In the genomic region with DNA sequence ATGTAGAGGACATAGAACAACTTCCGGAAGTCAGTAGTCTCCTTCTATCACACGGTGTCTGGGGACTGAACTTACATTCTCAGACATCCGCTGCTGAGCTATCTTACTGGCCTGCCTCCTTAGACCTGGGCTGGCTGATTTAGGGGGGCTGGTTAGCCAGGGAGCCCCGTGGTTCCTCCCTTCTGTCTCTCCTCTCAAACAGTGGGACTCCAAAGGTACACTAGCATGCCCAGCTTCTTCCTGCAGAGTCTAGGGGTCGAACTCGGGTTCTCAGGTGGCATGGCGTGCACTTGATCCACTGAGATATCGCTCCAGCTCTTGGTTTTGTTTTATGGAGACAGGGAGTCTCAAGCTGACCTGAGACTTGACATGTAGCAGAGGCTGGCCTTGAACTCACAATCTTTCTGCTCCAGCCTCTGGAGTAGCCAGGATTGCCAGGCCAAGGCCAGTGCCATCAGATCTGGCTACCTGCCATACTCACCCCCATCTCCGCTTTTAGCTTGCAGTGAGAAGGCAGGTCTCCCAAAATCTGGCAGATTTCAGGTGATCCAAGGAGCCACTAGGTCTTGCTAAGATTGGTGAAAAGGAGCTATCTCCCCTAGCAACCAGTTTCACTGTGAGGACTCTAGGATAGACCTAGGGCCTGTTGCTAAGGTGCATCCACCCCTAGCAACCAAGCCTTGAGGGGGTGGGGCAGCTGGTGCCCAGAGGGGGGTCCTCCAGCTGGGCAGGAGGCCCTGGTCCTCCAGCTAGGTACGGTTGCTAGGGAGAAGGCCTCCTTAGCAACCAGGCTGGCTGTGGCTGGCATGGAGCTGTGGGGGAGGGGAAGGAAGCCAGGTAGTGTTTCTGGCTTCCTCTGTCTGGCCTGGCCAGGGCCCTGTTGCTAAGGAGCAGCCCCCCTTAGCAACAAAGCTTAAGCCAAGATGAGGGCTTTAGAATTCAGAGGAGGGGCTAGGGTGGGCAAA, we compare ENCODE assay signal across 11 mouse cellular contexts. TPM values are rescaled to one million over a fixed set of nuclear protein-coding genes. Genes with fewer than 3 reads are reported as not detected.
DNase-seq lines count a peak whose midpoint lies in the region; ATAC-seq and TF ChIP-seq lines count a peak whose summit lies in the region.
"Had no signal": no experiment of that assay in that cellular context is flagged by ENCODE, and none has a peak within 500 bp of the region (broad histone marks: within the 10 kb centered on the region; RNA-seq: fewer than 3 reads in every experiment).

No protein-coding gene starts in this region.

- peak; percentile 69 to 81 for DNase-seq in cerebellum, postnatal 14 days
- DNase-seq in cerebellum, adult 9-10 months, result no peak
- DNase-seq in brain, embryonic 14.5 days (ENCODE audit: low read depth), result peak; percentile 75
- DNase-seq in midbrain, embryonic 11.5 days (ENCODE audit: low spot score, missing footprints), result no peak
- DNase-seq in spleen, postnatal 14 days (ENCODE audit: low spot score in 2 of 2), result no peak
- DNase-seq in lung, adult 2 months, result no peak
- DNase-seq: cerebellum, adult 2 months; gastrocnemius, postnatal 10 days had no signal

- no peak overlapping the region for H3K4me3 ChIP-seq in forebrain, embryonic 15.5 days
- H3K4me3 ChIP-seq in midbrain, embryonic 11.5 days (ENCODE audit: low read depth, low read length), result no peak overlapping the region
- H3K4me3 ChIP-seq in liver, embryonic 12.5 days, result no peak overlapping the region
- H3K4me3 ChIP-seq in lung, adult 2 months (replicated peaks; ENCODE audit: extremely low read depth, low read depth, low read length), result no peak overlapping the region

- no peaks in the 10 kb centered on the region for H3K36me3 ChIP-seq in forebrain, embryonic 15.5 days
- no peaks in the 10 kb centered on the region for H3K36me3 ChIP-seq in midbrain, embryonic 11.5 days (ENCODE audit: control insufficient read depth, insufficient read depth, low read length)
- no peaks in the 10 kb centered on the region for H3K36me3 ChIP-seq in liver, embryonic 12.5 days

- H3K27ac ChIP-seq in forebrain, embryonic 15.5 days (replicated peaks), result peak overlapping the region; percentile 71
- no peak overlapping the region for H3K27ac ChIP-seq in midbrain, embryonic 11.5 days (ENCODE audit: low read depth, low read length)
- H3K27ac ChIP-seq in liver, embryonic 12.5 days, result no peak overlapping the region

- no peaks in the 10 kb centered on the region for H3K27me3 ChIP-seq in forebrain, embryonic 15.5 days
- no peaks in the 10 kb centered on the region for H3K27me3 ChIP-seq in midbrain, embryonic 11.5 days (ENCODE audit: control insufficient read depth, insufficient read depth, low read length)
- H3K27me3 ChIP-seq in liver, embryonic 12.5 days (replicated peaks), result no peaks in the 10 kb centered on the region

- peaks cover 34% of the 10 kb centered on the region for H3K4me1 ChIP-seq in forebrain, embryonic 15.5 days
- H3K4me1 ChIP-seq in midbrain, embryonic 11.5 days (ENCODE audit: control insufficient read depth, insufficient read depth, low read length), result peaks cover 15% of the 10 kb centered on the region
- H3K4me1 ChIP-seq in liver, embryonic 12.5 days, result peaks cover 42% of the 10 kb centered on the region
- H3K4me1 ChIP-seq in lung, adult 2 months (ENCODE audit: control insufficient read depth, insufficient read depth, low read length), result peaks cover 7% of the 10 kb centered on the region

- 0 out of 2 replicates have a peak overlapping the region, but pooled peaks have one; percentile 15 for H3K9ac ChIP-seq in forebrain, embryonic 15.5 days (replicated peaks)
- H3K9ac ChIP-seq in midbrain, embryonic 11.5 days (ENCODE audit: low read length), result peak overlapping the region; percentile 43
- H3K9ac ChIP-seq in liver, embryonic 12.5 days, result no peak overlapping the region

- TF ChIP-seq POLR2A in brain, embryonic 14.5 days (IDR thresholded peaks at IDR 0.05; ENCODE audit: borderline replicate concordance, extremely low read depth, insufficient read depth, insufficient read length, poor library complexity, severe bottlenecking), result no peak
- TF ChIP-seq POLR2A in lung, adult 2 months (IDR thresholded peaks at IDR 0.05; ENCODE audit: borderline replicate concordance, extremely low read depth, low read depth, low read length), result no peak

- no peaks in the 10 kb centered on the region for H3K9me3 ChIP-seq in forebrain, embryonic 15.5 days
- H3K9me3 ChIP-seq in midbrain, embryonic 11.5 days (ENCODE audit: control insufficient read depth, low read length), result no peaks in the 10 kb centered on the region
- no peaks in the 10 kb centered on the region for H3K9me3 ChIP-seq in liver, embryonic 12.5 days (replicated peaks)

- no peak for TF ChIP-seq CTCF in brain, embryonic 14.5 days (IDR thresholded peaks at IDR 0.05; ENCODE audit: borderline replicate concordance, extremely low read depth, insufficient read depth, insufficient read length)
- TF ChIP-seq CTCF in lung, adult 2 months (IDR thresholded peaks at IDR 0.05; ENCODE audit: insufficient read depth, low read length), result no peak

- 78% methylated on average over 10 of the region's 10 CpGs for WGBS in forebrain, embryonic 15.5 days
- 74% methylated on average over 10 of the region's 10 CpGs for WGBS in midbrain, embryonic 11.5 days
- 69% methylated on average over 10 of the region's 10 CpGs for WGBS in liver, embryonic 12.5 days (ENCODE audit: insufficient replicate concordance)
- WGBS in lung, adult 2 months, result 77% methylated on average over 10 of the region's 10 CpGs

- H3K4me2 ChIP-seq in forebrain, embryonic 15.5 days (replicated peaks), result no peak overlapping the region
- no peak overlapping the region for H3K4me2 ChIP-seq in midbrain, embryonic 11.5 days
- no peak overlapping the region for H3K4me2 ChIP-seq in liver, embryonic 12.5 days

- no peak for ATAC-seq in forebrain, embryonic 15.5 days (replicated peaks)
- no peak for ATAC-seq in midbrain, embryonic 11.5 days (ENCODE audit: low FRiP score)
- ATAC-seq in liver, embryonic 12.5 days, result no peak
- ATAC-seq: intestine, postnatal 0 days had no signal

RNA-seq across cellular contexts. Expression of a gene that starts 3.3 kb away (rescaled TPM):
- 81.9 and 84.1 TPM in 2 replicates for polyA plus RNA-seq in brain, embryonic 14.5 days (2012; rRNA removed)
- polyA plus RNA-seq in forebrain, embryonic 15.5 days (2015; fragmentation: Nextera tagmentation; extraction: Ambion mirVana), result 62.4 and 63.9 TPM in 2 replicates
- polyA plus RNA-seq in midbrain, embryonic 11.5 days (2014; fragmentation: Nextera tagmentation; extraction: Ambion mirVana), result 53.2 and 56.7 TPM in 2 replicates
- 31.6 and 38.7 TPM in 2 replicates for polyA plus RNA-seq in liver, embryonic 12.5 days (2016; fragmentation: Nextera tagmentation; extraction: Ambion mirVana)
- 86.5 and 102 TPM in 2 replicates for polyA plus RNA-seq in lung, adult 2 months (2012; rRNA removed)

RNA-seq across cellular contexts. Expression of a gene that starts 3.6 kb away (rescaled TPM):
- polyA plus RNA-seq in brain, embryonic 14.5 days (2012; rRNA removed), result 25.0 and 30.6 TPM in 2 replicates
- polyA plus RNA-seq in forebrain, embryonic 15.5 days (2015; fragmentation: Nextera tagmentation; extraction: Ambion mirVana), result 12.6 and 15.3 TPM in 2 replicates
- 12.7 and 13.5 TPM in 2 replicates for polyA plus RNA-seq in midbrain, embryonic 11.5 days (2014; fragmentation: Nextera tagmentation; extraction: Ambion mirVana)
- polyA plus RNA-seq in liver, embryonic 12.5 days (2016; fragmentation: Nextera tagmentation; extraction: Ambion mirVana), result 8.5 and 8.6 TPM in 2 replicates
- polyA plus RNA-seq in lung, adult 2 months (2012; rRNA removed), result 82.5 and 90.6 TPM in 2 replicates

RNA-seq across cellular contexts. Expression of a gene that starts 6.2 kb away (rescaled TPM):
- 10.5 and 39.1 TPM in 2 replicates for polyA plus RNA-seq in brain, embryonic 14.5 days (2012; rRNA removed)
- polyA plus RNA-seq in forebrain, embryonic 15.5 days (2015; fragmentation: Nextera tagmentation; extraction: Ambion mirVana), result 16.0 and 16.1 TPM in 2 replicates
- 9.6 and 12.2 TPM in 2 replicates for polyA plus RNA-seq in midbrain, embryonic 11.5 days (2014; fragmentation: Nextera tagmentation; extraction: Ambion mirVana)
- 3.0 and 4.1 TPM in 2 replicates for polyA plus RNA-seq in liver, embryonic 12.5 days (2016; fragmentation: Nextera tagmentation; extraction: Ambion mirVana)
- 11.1 and 15.9 TPM in 2 replicates for polyA plus RNA-seq in lung, adult 2 months (2012; rRNA removed)

RNA-seq across cellular contexts. Expression of a gene that starts 33.1 kb away (rescaled TPM):
- 68.2 and 101 TPM in 2 replicates for polyA plus RNA-seq in brain, embryonic 14.5 days (2012; rRNA removed)
- polyA plus RNA-seq in forebrain, embryonic 15.5 days (2015; fragmentation: Nextera tagmentation; extraction: Ambion mirVana), result 49.6 and 54.4 TPM in 2 replicates
- 121 and 123 TPM in 2 replicates for polyA plus RNA-seq in midbrain, embryonic 11.5 days (2014; fragmentation: Nextera tagmentation; extraction: Ambion mirVana)
- 69.1 and 70.9 TPM in 2 replicates for polyA plus RNA-seq in liver, embryonic 12.5 days (2016; fragmentation: Nextera tagmentation; extraction: Ambion mirVana)
- polyA plus RNA-seq in lung, adult 2 months (2012; rRNA removed), result 172 and 174 TPM in 2 replicates

RNA-seq across cellular contexts. Expression of a gene that starts 41.1 kb away (rescaled TPM):
- polyA plus RNA-seq in brain, embryonic 14.5 days (2012; rRNA removed), result 18.2 and 20.7 TPM in 2 replicates
- 10.4 and 11.5 TPM in 2 replicates for polyA plus RNA-seq in forebrain, embryonic 15.5 days (2015; fragmentation: Nextera tagmentation; extraction: Ambion mirVana)
- polyA plus RNA-seq in midbrain, embryonic 11.5 days (2014; fragmentation: Nextera tagmentation; extraction: Ambion mirVana), result 18.6 and 22.2 TPM in 2 replicates
- 13.9 and 15.5 TPM in 2 replicates for polyA plus RNA-seq in liver, embryonic 12.5 days (2016; fragmentation: Nextera tagmentation; extraction: Ambion mirVana)
- polyA plus RNA-seq in lung, adult 2 months (2012; rRNA removed), result 233 and 237 TPM in 2 replicates

Comparison
In these comparisons a context has a peak if more than half of its experiments do, and no peak if none do; other contexts are left out.
1. DNase-seq: peak in cerebellum, postnatal 14 days (2 of 2) and brain, embryonic 14.5 days (single experiment); none in cerebellum, adult 9-10 months (single experiment), midbrain, embryonic 11.5 days (single experiment), spleen, postnatal 14 days (0 of 2) and lung, adult 2 months (single experiment).